ENCODE assay signal across 11 mouse cellular contexts in the genomic region with DNA sequence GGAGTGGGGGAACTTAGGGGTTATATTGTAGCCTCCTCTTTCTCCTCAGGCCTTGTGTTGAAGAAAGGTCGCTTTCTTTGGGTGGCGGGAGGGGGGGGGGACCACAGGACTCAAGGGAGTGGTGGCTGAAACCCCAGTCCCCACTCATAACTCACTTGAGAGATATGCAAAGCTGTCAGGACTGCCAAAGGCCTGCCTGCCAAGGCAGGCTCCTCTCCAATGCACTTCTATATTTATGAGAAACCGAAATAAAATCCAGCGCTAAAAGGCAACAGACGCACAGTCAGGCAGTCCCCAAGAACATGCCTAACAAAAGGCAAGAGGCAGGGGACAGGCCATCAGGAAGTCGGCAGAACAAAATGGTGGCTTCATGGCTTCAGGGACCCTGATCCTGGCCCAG.
DNase-seq lines count a peak whose midpoint lies in the region; ATAC-seq and TF ChIP-seq lines count a peak whose summit lies in the region.
"Had no signal": no experiment of that assay in that cellular context is flagged by ENCODE, and none has a peak within 500 bp of the region (broad histone marks: within the 10 kb centered on the region; RNA-seq: fewer than 3 reads in every experiment).

No protein-coding gene starts in this region.

- H3K36me3 ChIP-seq in embryonic facial prominence, embryonic 14.5 days (ENCODE audit: control insufficient read depth, insufficient read depth, low read length) = no peaks in the 10 kb centered on the region
- H3K36me3 ChIP-seq in embryonic facial prominence, embryonic 10.5 days (replicated peaks) = no peaks in the 10 kb centered on the region
- H3K36me3 ChIP-seq in kidney, adult 2 months (ENCODE audit: control insufficient read depth, insufficient read depth, low read length) = no peaks in the 10 kb centered on the region
- H3K36me3 ChIP-seq in midbrain, embryonic 10.5 days = no peaks in the 10 kb centered on the region
- H3K36me3 ChIP-seq in midbrain, embryonic 16.5 days (ENCODE audit: control insufficient read depth, insufficient read depth, low read length) = no peaks in the 10 kb centered on the region
- H3K36me3 ChIP-seq: midbrain, embryonic 12.5 days; neural tube, embryonic 13.5 days had no signal

- no peak for ATAC-seq in embryonic facial prominence, embryonic 14.5 days (ENCODE audit: low read depth)
- no peak for ATAC-seq in midbrain, embryonic 16.5 days

- no peak for DNase-seq in embryonic facial prominence, embryonic 14.5 days (ENCODE audit: low spot score)
- DNase-seq in embryonic facial prominence, embryonic 10.5 days (ENCODE audit: low spot score) = no peak
- peak; percentile 17 for DNase-seq in kidney, adult 2 months
- no peak for DNase-seq in kidney, adult 18-20 months
- no peak for DNase-seq in midbrain, embryonic 10.5 days (ENCODE audit: low spot score)
- DNase-seq in kidney, postnatal 4 days = peak; percentile 18 to 22
- no peak for DNase-seq in thymus, postnatal 14 days

- TF ChIP-seq POLR2A in kidney, adult 2 months (IDR thresholded peaks at IDR 0.05; ENCODE audit: low read depth, low read length) = no peak

- no peak overlapping the region for H3K4me3 ChIP-seq in embryonic facial prominence, embryonic 14.5 days (ENCODE audit: low read depth, low read length)
- no peak overlapping the region for H3K4me3 ChIP-seq in embryonic facial prominence, embryonic 10.5 days
- H3K4me3 ChIP-seq in kidney, adult 2 months (ENCODE audit: insufficient read depth, low read depth, low read length) = no peak overlapping the region
- H3K4me3 ChIP-seq in midbrain, embryonic 10.5 days = no peak overlapping the region
- H3K4me3 ChIP-seq in midbrain, embryonic 16.5 days (ENCODE audit: low read depth, low read length) = no peak overlapping the region
- H3K4me3 ChIP-seq: midbrain, embryonic 12.5 days; neural tube, embryonic 13.5 days had no signal

- WGBS in embryonic facial prominence, embryonic 14.5 days = 93% methylated on average over 6 of the region's 6 CpGs
- 95% methylated on average over 6 of the region's 6 CpGs for WGBS in embryonic facial prominence, embryonic 10.5 days
- 72% methylated on average over 6 of the region's 6 CpGs for WGBS in kidney, adult 2 months
- WGBS in midbrain, embryonic 10.5 days = 93% methylated on average over 6 of the region's 6 CpGs
- WGBS in midbrain, embryonic 16.5 days = 92% methylated on average over 6 of the region's 6 CpGs

- no peak overlapping the region for H3K9ac ChIP-seq in embryonic facial prominence, embryonic 14.5 days (ENCODE audit: low read depth, low read length)
- H3K9ac ChIP-seq in midbrain, embryonic 16.5 days (ENCODE audit: low read depth, low read length) = no peak overlapping the region
- H3K9ac ChIP-seq: liver, embryonic 14.5 days; midbrain, embryonic 12.5 days; neural tube, embryonic 13.5 days had no signal

- H3K27ac ChIP-seq in embryonic facial prominence, embryonic 14.5 days (replicated peaks; ENCODE audit: low read depth, low read length) = peak overlapping the region; percentile 5; the same call in 1 of the 2 replicates
- no peak overlapping the region; the same call in 1 of the 2 replicates for H3K27ac ChIP-seq in embryonic facial prominence, embryonic 10.5 days (replicated peaks)
- 0 out of 2 replicates have a peak overlapping the region, but pooled peaks have one; percentile 1 for H3K27ac ChIP-seq in kidney, adult 2 months (ENCODE audit: insufficient read depth, low read depth, low read length)
- H3K27ac ChIP-seq in midbrain, embryonic 10.5 days (replicated peaks) = 0 out of 2 replicates have a peak overlapping the region, but pooled peaks have one; percentile 9
- no peak overlapping the region for H3K27ac ChIP-seq in midbrain, embryonic 16.5 days (ENCODE audit: low read length)
- H3K27ac ChIP-seq: liver, embryonic 14.5 days; midbrain, embryonic 12.5 days; neural tube, embryonic 13.5 days had no signal

- no peak for TF ChIP-seq CTCF in kidney, adult 2 months (conservative IDR thresholded peaks at IDR 0.05; ENCODE audit: insufficient read depth, insufficient read length, low read depth, low read length)

- H3K9me3 ChIP-seq in embryonic facial prominence, embryonic 14.5 days (ENCODE audit: control insufficient read depth, low read length) = no peaks in the 10 kb centered on the region
- no peaks in the 10 kb centered on the region for H3K9me3 ChIP-seq in embryonic facial prominence, embryonic 10.5 days
- peaks cover 5% of the 10 kb centered on the region; the same call in 1 of the 2 replicates for H3K9me3 ChIP-seq in midbrain, embryonic 10.5 days (replicated peaks)
- no peaks in the 10 kb centered on the region for H3K9me3 ChIP-seq in midbrain, embryonic 16.5 days (replicated peaks; ENCODE audit: control insufficient read depth, low read length, poor library complexity, severe bottlenecking)
- H3K9me3 ChIP-seq: midbrain, embryonic 12.5 days; neural tube, embryonic 13.5 days had no signal

- H3K4me1 ChIP-seq in embryonic facial prominence, embryonic 14.5 days (ENCODE audit: control insufficient read depth, insufficient read depth, low read length) = peaks cover 6% of the 10 kb centered on the region
- peaks cover 14% of the 10 kb centered on the region for H3K4me1 ChIP-seq in embryonic facial prominence, embryonic 10.5 days
- H3K4me1 ChIP-seq in kidney, adult 2 months (ENCODE audit: control insufficient read depth, insufficient read depth, low read length) = no peaks in the 10 kb centered on the region; the same call in 1 of the 2 replicates
- H3K4me1 ChIP-seq in midbrain, embryonic 10.5 days = peaks cover 11% of the 10 kb centered on the region
- H3K4me1 ChIP-seq in midbrain, embryonic 16.5 days (ENCODE audit: control insufficient read depth, insufficient read depth, low read length) = no peaks in the 10 kb centered on the region
- H3K4me1 ChIP-seq: neural tube, embryonic 13.5 days had no signal

- no peak overlapping the region for H3K4me2 ChIP-seq in embryonic facial prominence, embryonic 14.5 days (ENCODE audit: low read depth, low read length)
- no peak overlapping the region for H3K4me2 ChIP-seq in midbrain, embryonic 16.5 days (ENCODE audit: low read length)
- H3K4me2 ChIP-seq: midbrain, embryonic 12.5 days; neural tube, embryonic 13.5 days had no signal

- no peaks in the 10 kb centered on the region for H3K27me3 ChIP-seq in embryonic facial prominence, embryonic 14.5 days (replicated peaks; ENCODE audit: control insufficient read depth, insufficient read depth, low read length)
- no peaks in the 10 kb centered on the region for H3K27me3 ChIP-seq in embryonic facial prominence, embryonic 10.5 days (replicated peaks; ENCODE audit: low read depth, poor library complexity, severe bottlenecking)
- H3K27me3 ChIP-seq in kidney, adult 2 months (replicated peaks; ENCODE audit: control insufficient read depth, insufficient read depth, low read length) = no peaks in the 10 kb centered on the region
- H3K27me3 ChIP-seq in midbrain, embryonic 10.5 days (ENCODE audit: low read depth, poor library complexity, severe bottlenecking) = no peaks in the 10 kb centered on the region
- no peaks in the 10 kb centered on the region for H3K27me3 ChIP-seq in midbrain, embryonic 16.5 days (ENCODE audit: control insufficient read depth, insufficient read depth, low read depth, low read length)
- H3K27me3 ChIP-seq: midbrain, embryonic 12.5 days; neural tube, embryonic 13.5 days had no signal

Comparison
In these comparisons a context has a peak if more than half of its experiments do, and no peak if none do; other contexts are left out.
1. DNase-seq: peak in kidney, adult 2 months (single experiment) and kidney, postnatal 4 days (2 of 2); none in embryonic facial prominence, embryonic 14.5 days (single experiment), embryonic facial prominence, embryonic 10.5 days (single experiment), kidney, adult 18-20 months (single experiment), midbrain, embryonic 10.5 days (single experiment) and thymus, postnatal 14 days (single experiment).
2. H3K27ac ChIP-seq: peak in embryonic facial prominence, embryonic 14.5 days (single experiment), kidney, adult 2 months (single experiment) and midbrain, embryonic 10.5 days (single experiment); none in embryonic facial prominence, embryonic 10.5 days (single experiment) and midbrain, embryonic 16.5 days (single experiment).